Mouse (Mus musculus) lung, adult 18-20 months (tissue): Measurements from ENCODE around the gene Cyp4f16.
A peak's percentile ranks its signal among the peaks of the same experiment; 100 is the strongest.
"Not testable (repeated sequence)": the region's sequence is repeated elsewhere in the genome, so short reads cannot be mapped to it uniquely, and the experiment has no call there.

ENCODE experiments used
- DNase-seq, 2 experiments: peaks; one replicate each; pipeline ENCODE4 v3.0.0; 2022; ENCODE audit warnings: mixed read lengths in 2 of 2

The Cyp4f16 gene

DNA sequence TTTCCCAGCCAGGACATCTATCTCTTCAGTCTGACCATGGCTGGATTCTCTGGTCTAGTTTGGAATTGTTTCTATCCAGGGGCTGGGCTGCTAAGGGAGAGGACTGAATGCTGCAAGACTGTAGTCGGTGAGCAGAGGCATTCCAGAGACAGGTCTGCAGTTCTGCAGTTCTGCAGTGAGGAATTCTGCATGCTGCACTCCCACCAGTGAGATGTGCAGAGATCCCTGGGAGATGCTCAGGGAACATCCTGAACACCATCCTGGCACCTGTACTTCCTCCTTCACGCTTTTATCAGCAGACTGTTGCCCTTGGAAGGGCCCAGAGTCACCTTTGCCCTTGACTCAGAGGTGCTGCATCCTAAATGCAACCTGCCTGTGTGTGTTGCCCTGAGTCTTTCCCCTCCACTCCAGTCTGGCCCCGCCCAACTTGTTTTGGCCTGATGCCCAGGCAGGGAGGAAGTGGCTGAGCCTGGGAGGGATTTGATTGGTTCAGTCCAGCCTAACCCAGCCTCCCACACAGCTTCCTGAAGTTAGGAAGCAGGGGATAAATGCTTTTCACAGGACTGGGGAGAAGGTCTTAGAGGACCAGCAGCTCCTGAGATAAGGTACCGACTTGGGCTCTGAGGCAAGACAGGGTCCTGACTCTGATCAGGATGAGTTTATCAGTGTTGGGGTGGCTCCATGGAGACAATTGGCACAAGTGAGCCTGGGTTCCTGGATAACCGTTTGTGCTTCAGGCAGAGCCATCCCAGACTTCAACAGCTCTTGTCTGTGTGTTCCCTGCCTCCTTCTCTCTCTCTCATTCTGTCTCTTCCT, at the start of gene Cyp4f16:
TSS of gene Cyp4f16 (plus strand) at position 508 of the 816 bp plus-strand sequence.
- peak; percentile 94 to 95 for DNase-seq

DNA sequence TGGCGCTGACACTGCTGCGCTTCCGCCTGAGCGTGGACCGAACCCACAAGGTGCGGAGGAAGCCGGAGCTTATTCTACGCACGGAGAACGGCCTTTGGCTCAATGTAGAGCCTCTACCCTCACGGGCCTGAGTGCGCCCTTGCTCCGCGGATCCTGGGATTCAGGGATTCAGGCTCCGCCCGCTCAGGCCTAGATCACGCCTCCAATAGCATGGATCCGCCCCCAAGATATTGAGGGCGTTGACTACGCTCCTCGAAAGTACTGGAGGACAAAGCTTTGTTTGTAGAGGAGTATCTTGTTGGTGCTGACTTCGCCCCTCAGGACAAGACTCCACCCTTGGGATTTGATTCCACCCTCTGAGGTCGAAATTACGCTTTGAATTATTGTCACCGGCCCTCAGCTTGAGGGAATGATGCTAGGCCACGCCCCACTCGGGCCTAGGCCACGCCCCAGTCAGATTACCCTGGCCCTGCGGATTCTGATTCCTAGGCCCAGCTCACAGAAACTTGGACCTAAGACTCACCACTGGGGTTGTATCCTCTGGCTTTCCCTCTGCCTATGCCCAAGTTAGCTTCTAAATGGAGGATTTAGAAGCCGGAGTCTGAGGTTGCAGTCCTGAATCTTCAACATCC, 43.9 kb upstream of the Cyp4f16 start:
- peak; percentile 45 to 56 for DNase-seq

DNA sequence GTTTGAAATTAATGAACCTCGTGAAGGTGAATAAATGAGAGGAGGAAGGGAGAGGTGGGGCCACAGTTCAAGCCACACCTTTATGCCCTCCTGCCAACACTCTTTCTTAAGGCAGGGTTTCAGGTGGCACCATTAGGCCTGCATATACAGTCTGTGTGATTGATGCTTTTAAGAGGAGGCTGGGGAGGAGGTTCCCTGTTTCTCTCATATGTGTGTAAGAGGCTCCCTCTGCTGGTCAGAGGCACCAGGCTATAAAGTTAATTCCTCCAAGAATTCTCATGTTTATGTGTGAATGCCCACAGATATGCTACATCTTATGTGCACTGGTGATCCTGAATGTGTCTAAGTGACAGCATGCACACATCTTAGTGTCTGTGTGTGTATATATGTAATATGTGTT, 41.8 kb upstream of the Cyp4f16 start:
- DNase-seq: peak; percentile 46 to 77

DNA sequence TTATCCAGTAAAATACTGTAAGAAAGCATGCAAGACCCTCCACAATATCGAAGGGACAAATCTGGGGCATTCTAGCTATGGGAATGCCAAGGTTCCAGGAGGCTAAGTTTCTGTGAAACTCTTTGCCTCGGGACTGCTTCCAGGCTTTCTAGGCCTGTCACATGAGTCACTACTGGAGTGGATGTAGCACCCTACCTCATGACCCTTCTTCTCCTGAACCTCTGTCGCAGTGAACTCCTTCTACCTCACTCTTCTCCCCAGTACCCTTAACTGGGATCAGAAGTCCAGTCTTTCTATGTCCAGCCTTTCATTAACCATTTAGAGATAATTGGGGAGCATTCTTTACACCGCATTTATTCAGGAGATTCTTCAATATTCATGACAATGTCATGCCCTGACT, 35.8 kb upstream of the Cyp4f16 start:
- not testable (repeated sequence) for DNase-seq

DNA sequence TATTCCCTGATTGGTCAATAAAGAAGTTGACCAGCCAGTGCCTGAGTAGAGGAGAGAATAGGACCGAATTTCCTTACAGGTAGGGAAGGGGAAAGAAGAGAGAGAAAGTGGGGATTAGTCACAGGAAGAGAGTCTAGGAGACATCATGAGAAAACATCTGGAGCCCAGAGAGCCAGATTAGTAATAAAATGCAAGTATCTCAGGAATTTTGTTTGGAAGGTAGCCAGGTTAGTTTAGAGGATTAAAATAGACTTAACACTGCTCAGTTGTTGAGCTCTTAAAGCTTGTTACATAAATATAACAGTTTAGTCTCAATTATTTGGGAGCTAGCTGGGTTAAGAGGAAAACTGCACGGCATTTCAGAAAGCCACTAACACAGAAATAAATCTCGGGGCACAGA, 35.3 kb upstream of the Cyp4f16 start:
- DNase-seq: no peak

DNA sequence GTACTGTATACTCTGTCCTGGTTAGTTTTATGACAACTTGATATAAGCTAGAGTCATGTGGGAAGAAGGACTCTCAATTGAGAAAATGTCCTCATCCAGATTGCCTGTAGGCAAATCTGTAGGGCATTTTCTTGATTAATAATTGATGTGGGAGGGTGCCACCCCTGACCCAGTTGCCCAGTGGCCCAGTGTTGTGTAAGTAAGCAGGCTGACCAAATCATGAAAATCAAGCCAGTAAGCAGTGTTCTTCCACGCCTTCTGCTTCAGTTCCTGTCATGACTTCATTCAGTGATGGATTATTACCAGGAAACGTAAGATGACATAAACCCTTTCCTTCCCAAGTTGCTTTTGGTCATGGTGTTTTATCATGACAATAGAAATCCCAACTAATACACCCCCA, 33.2 kb upstream of the Cyp4f16 start:
- no peak for DNase-seq

DNA sequence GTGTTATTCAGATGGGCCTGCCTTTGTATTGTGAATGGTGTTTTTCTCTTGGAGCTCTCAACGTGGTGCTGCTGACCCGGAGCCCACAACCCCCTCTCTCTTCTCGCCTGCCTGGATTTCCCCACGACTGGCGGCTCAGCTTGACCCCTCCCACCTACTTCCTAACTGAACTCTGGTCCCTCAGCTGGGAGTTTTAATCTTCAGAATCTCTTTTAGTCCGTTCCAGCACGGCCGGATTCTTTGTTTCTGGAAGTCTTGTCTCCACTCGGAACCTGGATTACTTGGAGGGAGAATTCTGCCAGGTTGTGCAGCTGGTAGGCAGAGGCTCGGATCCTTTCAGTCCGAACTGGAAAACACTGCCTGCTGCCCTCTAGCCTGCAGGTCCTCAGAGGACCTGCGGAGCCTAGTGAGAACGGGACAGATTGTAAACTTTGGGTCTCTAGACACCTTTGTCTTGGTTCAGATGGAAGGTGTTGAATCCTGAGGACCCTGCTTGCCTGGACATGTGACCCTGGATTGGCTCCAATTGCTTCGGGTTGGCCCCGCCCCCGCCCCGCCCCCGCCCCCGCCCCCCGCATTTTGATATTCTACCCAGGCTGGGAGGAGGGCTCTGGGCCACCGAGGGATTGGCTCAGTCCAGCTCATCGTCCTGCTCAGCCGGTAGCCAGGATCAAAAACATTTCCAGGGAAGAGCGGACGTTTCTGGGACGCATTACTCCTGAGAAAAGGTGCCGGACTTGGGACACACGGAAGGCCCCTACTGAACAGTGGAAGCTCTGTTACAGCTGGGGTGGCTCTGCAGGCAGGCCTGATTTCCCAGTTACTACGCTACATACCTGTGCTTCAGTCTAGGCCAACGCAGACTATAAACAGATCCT, 30.3 kb upstream of the Cyp4f16 start, which contains the start of gene Cyp4f17:
TSS of gene Cyp4f17 (plus strand) at position 200 of the 878 bp plus-strand sequence.
- DNase-seq: peak; percentile 46 to 53

DNA sequence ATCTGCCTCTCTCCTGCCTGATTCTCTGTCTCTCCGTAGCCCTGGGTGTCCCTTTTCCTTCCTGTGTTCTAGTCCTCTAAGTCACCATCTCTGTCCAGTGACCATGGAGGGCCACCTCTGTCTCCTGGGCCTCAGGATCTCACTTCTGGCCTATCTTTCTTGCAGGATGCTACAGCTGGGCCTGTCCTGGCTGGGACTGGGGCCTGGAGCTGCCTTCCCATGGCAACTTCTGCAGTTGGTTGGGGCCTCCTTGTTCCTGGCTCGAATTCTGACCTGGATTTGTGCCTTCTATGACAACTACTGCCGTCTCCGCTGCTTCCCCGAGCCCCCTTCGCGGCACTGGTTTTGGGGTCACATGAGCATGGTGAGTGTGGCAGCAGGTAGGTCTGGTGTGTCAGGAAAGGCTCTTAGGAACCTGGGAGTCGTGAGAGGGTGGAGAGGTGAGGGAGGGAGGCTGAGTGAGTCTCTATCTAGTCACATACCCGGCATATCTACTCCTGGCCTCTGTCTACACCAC, 29.6 kb upstream of the Cyp4f16 start:
- peak in 1 of 2 experiments; percentile 5 for DNase-seq

DNA sequence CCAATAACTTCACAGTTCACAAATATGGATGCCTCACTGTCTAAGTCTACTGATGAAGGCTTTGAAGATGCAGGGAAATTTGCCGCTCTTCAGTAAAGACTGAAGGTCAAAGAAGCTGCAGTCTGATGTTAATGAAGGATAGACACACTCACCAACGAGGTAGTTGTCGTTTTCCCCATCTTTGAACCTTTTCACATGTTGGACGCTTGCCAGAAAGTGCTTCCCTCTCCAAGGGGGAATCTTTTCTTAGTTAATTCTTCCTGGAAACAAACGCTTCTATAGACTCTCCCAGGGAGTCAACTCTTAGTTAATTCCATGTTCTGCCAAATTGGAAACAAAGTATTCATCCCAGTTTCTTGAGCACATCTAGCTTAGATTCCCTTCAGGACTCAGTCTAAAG, 20.2 kb upstream of the Cyp4f16 start:
- no peak for DNase-seq

DNA sequence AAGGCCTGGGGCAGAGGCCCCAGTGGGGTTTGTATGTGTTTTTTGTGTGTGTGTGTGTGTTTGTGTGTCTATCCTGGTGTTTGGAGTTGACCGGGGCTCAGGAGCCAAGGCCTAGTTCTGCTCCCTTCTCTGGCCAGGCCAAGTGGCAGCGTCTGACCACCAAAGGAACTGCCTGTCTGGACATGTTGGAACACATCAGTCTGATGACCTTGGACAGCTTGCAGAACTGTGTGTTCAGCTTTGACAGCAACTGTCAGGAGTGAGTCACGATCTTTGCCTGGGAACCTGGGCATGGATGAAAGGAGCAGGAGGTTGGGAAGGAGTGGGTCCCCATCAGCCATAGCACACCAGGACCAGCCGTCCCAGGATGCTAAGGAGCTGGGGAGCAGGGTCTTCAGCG, 14.4 kb upstream of the Cyp4f16 start:
- DNase-seq: no peak

DNA sequence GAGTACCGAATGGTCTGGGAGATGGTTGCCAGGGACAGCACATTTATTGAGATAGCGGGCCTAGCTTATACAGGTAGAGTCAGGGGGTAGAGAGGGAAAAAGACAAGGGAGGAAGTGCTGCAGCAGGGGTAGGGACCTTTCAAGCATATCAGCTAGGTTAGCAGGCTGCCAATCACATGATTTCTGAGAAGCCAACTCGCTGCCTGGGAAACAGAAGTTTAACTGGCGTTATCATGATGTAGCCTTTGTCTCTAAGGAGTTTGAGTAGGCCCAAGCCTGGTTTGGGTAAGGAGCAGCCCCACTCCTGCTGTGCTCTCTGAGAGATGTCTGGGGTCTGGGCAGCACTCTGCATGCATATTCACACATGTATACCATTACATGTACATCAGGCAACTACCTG, 14.0 kb upstream of the Cyp4f16 start:
- no peak for DNase-seq

DNA sequence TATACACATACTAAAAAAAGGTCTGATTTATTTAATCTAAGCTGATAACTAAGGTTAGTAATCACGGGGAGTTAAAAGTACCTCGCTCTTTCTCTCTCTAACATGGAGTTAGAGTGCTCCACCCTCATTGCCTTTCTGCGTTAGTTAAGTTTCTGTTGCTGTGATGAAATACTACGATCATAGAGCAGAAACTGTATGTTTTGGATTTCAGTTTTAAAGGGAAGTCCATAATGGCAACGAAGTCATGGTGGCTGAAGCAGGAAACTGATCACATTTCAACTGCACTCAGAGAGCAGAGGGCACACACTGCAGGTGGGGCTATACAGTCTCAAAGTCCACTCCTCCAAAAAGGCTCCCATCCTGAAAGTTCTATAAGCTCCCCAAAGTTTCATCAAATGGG, 13.5 kb upstream of the Cyp4f16 start:
- no peak for DNase-seq

DNA sequence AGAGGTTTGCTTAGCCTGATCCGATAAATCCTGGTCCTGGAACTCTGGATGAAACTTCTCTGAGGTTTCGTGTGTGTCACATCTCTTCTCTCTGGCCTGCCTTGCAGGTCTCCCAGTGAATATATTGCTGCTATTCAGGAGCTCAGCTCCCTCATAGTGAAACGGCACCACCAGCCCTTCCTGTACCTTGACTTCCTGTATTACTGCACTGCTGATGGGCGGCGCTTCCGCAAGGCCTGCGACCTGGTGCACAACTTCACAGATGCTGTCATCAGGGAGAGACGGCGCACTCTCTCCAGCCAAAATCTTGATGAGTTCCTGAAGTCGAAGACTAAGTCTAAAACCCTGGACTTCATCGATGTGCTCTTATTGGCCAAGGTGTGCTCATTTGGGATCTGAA, 12.5 kb upstream of the Cyp4f16 start:
- no peak for DNase-seq

DNA sequence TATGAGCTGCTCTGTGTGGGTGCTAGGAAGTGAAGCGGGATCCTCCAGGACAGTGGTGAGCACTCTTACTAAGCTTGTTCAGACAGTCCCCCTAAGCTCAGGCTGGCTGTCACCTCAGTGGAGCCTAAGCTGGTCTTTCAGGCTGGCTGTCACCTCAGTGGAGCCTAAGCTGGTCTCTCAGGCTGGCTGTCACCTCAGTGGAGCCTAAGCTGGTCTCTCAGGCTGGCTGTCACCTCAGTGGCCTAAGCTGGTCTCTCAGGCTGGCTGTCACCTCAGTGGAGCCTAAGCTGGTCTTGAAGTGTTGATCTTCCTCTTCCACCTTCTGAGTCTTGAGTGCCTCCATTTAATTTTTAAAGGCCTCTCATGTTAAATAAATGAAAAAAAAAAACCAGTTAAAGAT, 10.0 kb upstream of the Cyp4f16 start:
- DNase-seq: not testable (repeated sequence)

DNA sequence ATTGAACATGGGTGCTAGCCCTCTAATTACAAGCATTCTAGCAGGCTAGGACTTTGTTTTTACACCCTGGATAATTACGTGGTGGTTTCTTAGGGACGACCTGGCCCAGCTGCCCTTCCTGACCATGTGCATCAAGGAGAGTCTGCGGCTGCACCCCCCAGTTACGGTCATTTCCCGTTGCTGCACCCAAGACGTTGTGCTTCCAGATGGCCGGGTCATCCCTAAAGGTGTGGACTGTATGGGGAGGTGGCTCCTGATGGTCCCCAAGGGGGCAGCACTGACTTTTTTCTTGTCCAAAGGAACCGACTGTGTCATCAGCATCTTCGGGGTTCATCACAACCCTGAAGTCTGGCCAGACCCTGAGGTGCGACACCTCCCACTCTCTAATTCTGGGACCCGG, 8.6 kb upstream of the Cyp4f16 start:
- DNase-seq: no peak

DNA sequence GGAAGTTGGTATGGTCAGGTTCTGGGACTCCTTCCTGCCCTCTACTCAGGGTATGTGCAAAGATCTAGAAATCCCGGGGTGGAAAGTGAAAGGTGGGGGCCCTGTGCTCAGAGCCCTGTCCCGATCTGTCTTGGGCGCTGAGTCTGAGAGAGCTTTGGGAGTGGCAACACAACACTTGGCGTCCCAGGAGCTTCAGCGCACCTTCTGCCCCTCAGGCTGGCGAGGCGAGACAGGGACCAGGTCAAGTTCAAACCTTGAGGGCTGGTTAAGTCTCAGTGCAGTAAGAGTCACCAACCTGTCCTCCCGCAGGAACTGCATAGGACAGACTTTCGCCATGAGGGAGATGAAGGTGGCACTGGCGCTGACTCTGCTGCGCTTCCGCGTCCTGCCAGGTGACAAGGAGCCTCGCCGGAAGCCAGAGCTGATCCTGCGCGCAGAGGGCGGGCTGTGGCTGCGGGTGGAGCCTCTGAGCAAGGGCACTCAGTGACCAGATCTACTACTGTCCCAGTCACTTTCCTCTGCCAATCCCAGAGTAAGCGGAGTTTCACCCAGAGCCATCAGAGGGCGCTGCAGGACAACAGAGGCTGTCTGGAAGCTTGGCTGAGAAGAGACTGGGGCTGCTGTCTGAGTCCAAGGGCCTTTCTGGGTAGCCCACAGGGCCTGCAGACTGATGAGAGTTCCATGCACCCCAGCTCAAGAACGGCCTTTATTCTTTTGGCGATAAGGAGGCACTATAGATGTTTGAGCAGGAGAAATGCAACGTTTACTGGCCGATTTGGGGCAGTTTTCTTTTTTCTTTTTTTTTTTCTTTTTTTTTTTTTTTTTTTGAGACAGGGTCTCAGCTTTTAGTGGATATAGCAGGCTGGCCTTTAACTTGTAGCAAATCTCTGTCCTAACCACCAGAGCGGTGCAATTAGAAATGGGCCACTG, 7.7 kb upstream of the Cyp4f16 start:
- peak; percentile 91 to 94 for DNase-seq

DNA sequence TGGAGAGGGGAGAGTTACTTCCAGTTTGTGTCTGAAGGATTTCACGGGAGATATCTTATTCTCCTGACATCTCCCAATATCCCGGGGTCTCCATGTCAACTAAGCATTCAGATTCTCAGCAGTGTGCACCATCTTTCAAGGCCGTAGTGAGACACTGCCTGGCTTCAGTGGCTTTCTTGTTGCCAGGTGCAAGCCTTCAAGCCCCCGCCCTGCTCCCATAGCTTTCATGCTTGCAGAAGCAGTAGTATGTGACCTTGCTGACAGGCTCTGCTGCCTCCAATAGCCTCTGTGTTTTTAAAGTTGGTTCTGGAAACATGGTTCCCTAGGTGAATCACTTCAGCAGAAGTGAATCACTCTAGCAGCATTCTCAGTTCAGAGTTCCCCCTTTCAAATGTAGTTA, 4.0 kb upstream of the Cyp4f16 start:
- not testable (repeated sequence) for DNase-seq

DNA sequence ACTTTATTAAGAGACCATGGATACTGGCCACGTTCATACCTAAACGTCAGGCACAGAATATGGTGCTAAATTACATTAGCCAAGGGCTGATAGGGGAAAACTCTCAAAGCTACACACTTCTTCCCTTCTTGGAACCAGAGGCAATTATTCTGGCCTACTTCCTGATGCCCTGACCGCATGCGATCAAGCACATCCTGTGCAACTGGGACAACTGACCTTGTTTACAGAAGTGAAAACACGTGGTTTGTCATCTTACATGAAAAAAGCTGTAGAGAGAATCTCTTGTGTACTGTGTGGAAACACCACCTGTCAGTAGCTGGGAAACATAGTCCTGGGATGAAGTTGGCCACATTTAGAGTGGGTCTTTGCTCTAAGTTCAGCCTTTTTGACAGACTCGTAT, 2.3 kb upstream of the Cyp4f16 start:
- DNase-seq: peak in 1 of 2 experiments; percentile 19

DNA sequence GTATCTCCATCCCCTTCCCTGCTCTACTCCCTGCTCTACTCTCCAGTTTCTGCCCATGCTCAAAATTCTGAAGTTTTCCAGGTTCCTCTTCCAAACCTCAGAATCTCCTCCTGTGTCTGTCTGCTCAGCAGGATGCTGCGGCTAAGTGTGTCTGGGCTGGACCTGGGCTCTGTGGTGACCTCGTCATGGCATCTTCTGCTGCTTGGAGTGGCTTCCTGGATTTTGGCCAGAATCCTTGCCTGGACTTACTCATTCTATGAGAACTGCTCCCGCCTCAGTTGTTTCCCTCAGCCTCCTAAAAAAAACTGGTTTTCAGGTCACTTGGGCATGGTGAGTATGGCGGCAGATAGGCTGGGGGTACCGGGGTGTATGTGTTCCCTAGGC, 501 bp downstream of the Cyp4f16 start:
- peak in 1 of 2 experiments; percentile 19 for DNase-seq

DNA sequence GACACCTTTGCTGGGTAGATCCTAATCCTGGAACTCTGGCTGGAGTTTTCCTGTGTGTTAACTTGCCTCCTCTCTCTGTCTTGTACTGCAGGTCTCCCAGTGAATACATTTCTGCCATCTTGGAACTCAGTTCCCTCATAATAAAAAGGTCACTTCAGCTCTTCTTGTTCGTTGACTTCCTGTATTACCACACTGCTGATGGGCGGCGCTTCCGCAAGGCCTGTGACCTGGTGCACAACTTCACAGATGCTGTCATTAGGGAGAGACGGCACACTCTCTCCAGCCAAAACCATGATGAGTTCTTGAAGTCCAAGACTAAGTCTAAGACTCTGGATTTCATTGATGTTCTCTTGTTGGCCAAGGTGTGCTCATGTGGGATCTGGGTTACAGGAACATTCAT, 8.4 kb downstream of the Cyp4f16 start:
- DNase-seq: not testable (repeated sequence)

DNA sequence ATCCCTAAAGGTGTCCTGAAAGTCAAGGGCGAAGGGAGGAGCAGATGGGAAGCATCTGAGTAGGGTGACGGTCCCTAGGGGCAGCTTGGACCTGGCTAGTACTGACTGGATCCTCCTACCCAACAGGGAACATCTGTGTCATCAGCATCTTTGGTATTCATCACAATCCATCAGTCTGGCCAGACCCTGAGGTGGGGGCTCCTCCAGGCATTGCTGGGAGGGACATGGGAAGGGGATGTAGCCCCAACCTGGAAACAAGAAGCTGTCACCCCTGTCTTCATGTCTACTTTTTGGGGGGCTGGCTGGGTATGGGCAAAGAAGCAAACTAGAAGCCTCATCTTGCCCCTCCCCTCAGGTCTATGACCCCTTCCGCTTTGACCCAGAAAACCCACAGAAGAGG, 14.0 kb downstream of the Cyp4f16 start:
- not testable (repeated sequence) for DNase-seq
